Mouse (Mus musculus): Measurements from ENCODE around the gene Slc35a1. TPM values are rescaled to one million over a fixed set of nuclear protein-coding genes. Genes with fewer than 3 reads are reported as not detected.

The Slc35a1 gene
- polyA plus RNA-seq, 1 experiment from 2014 or later, result 22.9 TPM

- WGBS, result 91% methylated on average over 5 of the region's 5 CpGs
- ATAC-seq, result no peak
These were observed 47.4 kb downstream of the Slc35a1 start for GRCm38 (mm10) chr4:34639745-34640364.

GRCm38 (mm10) chr4:34637851-34638250 is 49.4 kb downstream of the Slc35a1 start:
- no peak overlapping the region for H3K9ac ChIP-seq (ENCODE audit: low read length)
- no peaks in the 10 kb centered on the region for H3K27me3 ChIP-seq (replicated peaks; ENCODE audit: control insufficient read depth, insufficient read depth, low read length)
- 87% methylated on average over 4 of the region's 4 CpGs for WGBS
- ATAC-seq (no peak), DNase-seq (ENCODE audit: low spot score) (no peak)
- H3K4me3 ChIP-seq (ENCODE audit: low read depth, low read length), result no peak overlapping the region
- no peak overlapping the region for H3K27ac ChIP-seq (ENCODE audit: low read depth, low read length)
- no peaks in the 10 kb centered on the region for H3K4me1 ChIP-seq (ENCODE audit: control insufficient read depth, insufficient read depth, low read length)
- H3K9me3 ChIP-seq (replicated peaks; ENCODE audit: control insufficient read depth, low read length), result no peaks in the 10 kb centered on the region
- no peak overlapping the region for H3K4me2 ChIP-seq (ENCODE audit: low read length)
- H3K36me3 ChIP-seq (ENCODE audit: control insufficient read depth, insufficient read depth, low read length), result peaks cover 35% of the 10 kb centered on the region

More at GRCm38 (mm10) chr4:34639745-34640364, 47.4 kb downstream of the Slc35a1 start:
- H3K4me3 ChIP-seq (ENCODE audit: low read depth, low read length), result no peak overlapping the region
- H3K27me3 ChIP-seq (replicated peaks; ENCODE audit: control insufficient read depth, insufficient read depth, low read length), result no peaks in the 10 kb centered on the region
- H3K9ac ChIP-seq (ENCODE audit: low read length), result no peak overlapping the region
- no peak for DNase-seq (ENCODE audit: low spot score)
- H3K9me3 ChIP-seq (replicated peaks; ENCODE audit: control insufficient read depth, low read length), result no peaks in the 10 kb centered on the region
- peaks cover 28% of the 10 kb centered on the region for H3K36me3 ChIP-seq (ENCODE audit: control insufficient read depth, insufficient read depth, low read length)
- H3K4me2 ChIP-seq (ENCODE audit: low read length), result no peak overlapping the region
- no peak overlapping the region for H3K27ac ChIP-seq (ENCODE audit: low read depth, low read length)
- H3K4me1 ChIP-seq (ENCODE audit: control insufficient read depth, insufficient read depth, low read length), result no peaks in the 10 kb centered on the region

GRCm38 (mm10) chr4:34637386-34637785 is 49.9 kb downstream of the Slc35a1 start:
- DNase-seq (ENCODE audit: low spot score) (no peak), ATAC-seq (no peak)
- Histone ChIP-seq H3K9ac (ENCODE audit: low read length) (no peak overlapping the region), H3K27ac (ENCODE audit: low read depth, low read length) (no peak overlapping the region), H3K27me3 (replicated peaks; ENCODE audit: control insufficient read depth, insufficient read depth, low read length) (no peaks in the 10 kb centered on the region), H3K9me3 (replicated peaks; ENCODE audit: control insufficient read depth, low read length) (no peaks in the 10 kb centered on the region), H3K4me1 (ENCODE audit: control insufficient read depth, insufficient read depth, low read length) (no peaks in the 10 kb centered on the region), H3K4me3 (ENCODE audit: low read depth, low read length) (no peak overlapping the region), H3K4me2 (ENCODE audit: low read length) (no peak overlapping the region), H3K36me3 (ENCODE audit: control insufficient read depth, insufficient read depth, low read length) (peaks cover 37% of the 10 kb centered on the region)
- 94% methylated on average over 7 of the region's 7 CpGs for WGBS

- no peak overlapping the region for H3K4me3 ChIP-seq (ENCODE audit: low read depth, low read length)
- no peak overlapping the region for H3K27ac ChIP-seq (ENCODE audit: low read depth, low read length)
- H3K27me3 ChIP-seq (replicated peaks; ENCODE audit: control insufficient read depth, insufficient read depth, low read length), result no peaks in the 10 kb centered on the region
- H3K4me1 ChIP-seq (ENCODE audit: control insufficient read depth, insufficient read depth, low read length), result no peaks in the 10 kb centered on the region
- no peaks in the 10 kb centered on the region for H3K9me3 ChIP-seq (replicated peaks; ENCODE audit: control insufficient read depth, low read length)
- 91% methylated on average over 5 of the region's 5 CpGs for WGBS
- peaks cover 38% of the 10 kb centered on the region for H3K36me3 ChIP-seq (ENCODE audit: control insufficient read depth, insufficient read depth, low read length)
- DNase-seq (ENCODE audit: low spot score) (no peak), ATAC-seq (no peak)
- no peak overlapping the region for H3K4me2 ChIP-seq (ENCODE audit: low read length)
- no peak overlapping the region for H3K9ac ChIP-seq (ENCODE audit: low read length)
These were observed 51.2 kb downstream of the Slc35a1 start for GRCm38 (mm10) chr4:34636036-34636435.

- peaks cover 40% of the 10 kb centered on the region for H3K36me3 ChIP-seq (ENCODE audit: control insufficient read depth, insufficient read depth, low read length)
- H3K4me3 ChIP-seq (ENCODE audit: low read depth, low read length), result no peak overlapping the region
- WGBS, result 94% methylated on average over 7 of the region's 7 CpGs
- no peak for DNase-seq (ENCODE audit: low spot score)
- H3K4me1 ChIP-seq (ENCODE audit: control insufficient read depth, insufficient read depth, low read length), result no peaks in the 10 kb centered on the region
- H3K4me2 ChIP-seq (ENCODE audit: low read length), result no peak overlapping the region
- no peaks in the 10 kb centered on the region for H3K9me3 ChIP-seq (replicated peaks; ENCODE audit: control insufficient read depth, low read length)
- no peak overlapping the region for H3K9ac ChIP-seq (ENCODE audit: low read length)
- ATAC-seq, result no peak
- no peaks in the 10 kb centered on the region for H3K27me3 ChIP-seq (replicated peaks; ENCODE audit: control insufficient read depth, insufficient read depth, low read length)
- H3K27ac ChIP-seq (ENCODE audit: low read depth, low read length), result no peak overlapping the region
These were observed 53.1 kb downstream of the Slc35a1 start for GRCm38 (mm10) chr4:34634129-34634528.

GRCm38 (mm10) chr4:34629956-34630355 is 57.3 kb downstream of the Slc35a1 start:
- ATAC-seq (no peak), DNase-seq (ENCODE audit: low spot score) (no peak)
- Histone ChIP-seq H3K9me3 (replicated peaks; ENCODE audit: control insufficient read depth, low read length) (no peaks in the 10 kb centered on the region), H3K4me1 (ENCODE audit: control insufficient read depth, insufficient read depth, low read length) (no peaks in the 10 kb centered on the region), H3K4me2 (ENCODE audit: low read length) (no peak overlapping the region), H3K36me3 (ENCODE audit: control insufficient read depth, insufficient read depth, low read length) (peaks cover 55% of the 10 kb centered on the region), H3K27ac (ENCODE audit: low read depth, low read length) (no peak overlapping the region), H3K9ac (ENCODE audit: low read length) (no peak overlapping the region), H3K27me3 (replicated peaks; ENCODE audit: control insufficient read depth, insufficient read depth, low read length) (no peaks in the 10 kb centered on the region), H3K4me3 (ENCODE audit: low read depth, low read length) (no peak overlapping the region)
- WGBS, result 91% methylated on average over 1 of the region's 1 CpGs

GRCm38 (mm10) chr4:34626401-34626800 is 60.8 kb downstream of the Slc35a1 start:
- Histone ChIP-seq H3K4me1 (ENCODE audit: control insufficient read depth, insufficient read depth, low read length) (no peaks in the 10 kb centered on the region), H3K9ac (ENCODE audit: low read length) (no peak overlapping the region), H3K4me2 (ENCODE audit: low read length) (no peak overlapping the region), H3K36me3 (ENCODE audit: control insufficient read depth, insufficient read depth, low read length) (peaks cover 49% of the 10 kb centered on the region), H3K27ac (ENCODE audit: low read depth, low read length) (no peak overlapping the region), H3K27me3 (replicated peaks; ENCODE audit: control insufficient read depth, insufficient read depth, low read length) (no peaks in the 10 kb centered on the region), H3K9me3 (replicated peaks; ENCODE audit: control insufficient read depth, low read length) (no peaks in the 10 kb centered on the region), H3K4me3 (ENCODE audit: low read depth, low read length) (no peak overlapping the region)
- DNase-seq (ENCODE audit: low spot score) (no peak), ATAC-seq (no peak)
- whole genome bisulfite sequencing, result 91% methylated on average over 6 of the region's 6 CpGs

GRCm38 (mm10) chr4:34625556-34625955 is 61.7 kb downstream of the Slc35a1 start:
- ATAC-seq, result no peak
- Histone ChIP-seq H3K27ac (ENCODE audit: low read depth, low read length) (no peak overlapping the region), H3K4me2 (ENCODE audit: low read length) (no peak overlapping the region), H3K9me3 (replicated peaks; ENCODE audit: control insufficient read depth, low read length) (no peaks in the 10 kb centered on the region), H3K4me3 (ENCODE audit: low read depth, low read length) (no peak overlapping the region), H3K27me3 (replicated peaks; ENCODE audit: control insufficient read depth, insufficient read depth, low read length) (no peaks in the 10 kb centered on the region), H3K4me1 (ENCODE audit: control insufficient read depth, insufficient read depth, low read length) (no peaks in the 10 kb centered on the region), H3K9ac (ENCODE audit: low read length) (no peak overlapping the region), H3K36me3 (ENCODE audit: control insufficient read depth, insufficient read depth, low read length) (peaks cover 42% of the 10 kb centered on the region)
- WGBS, result 86% methylated on average over 4 of the region's 4 CpGs
- DNase-seq (ENCODE audit: low spot score), result no peak

- no peaks in the 10 kb centered on the region for H3K9me3 ChIP-seq (replicated peaks; ENCODE audit: control insufficient read depth, low read length)
- peaks cover 7% of the 10 kb centered on the region; the same call in 1 of the 2 replicates for H3K36me3 ChIP-seq (ENCODE audit: control insufficient read depth, insufficient read depth, low read length)
- peak overlapping the region; percentile 95 for H3K4me2 ChIP-seq (ENCODE audit: low read length)
- no peaks in the 10 kb centered on the region for H3K27me3 ChIP-seq (replicated peaks; ENCODE audit: control insufficient read depth, insufficient read depth, low read length)
- WGBS, result 33% methylated on average over 8 of the region's 8 CpGs
- DNase-seq (ENCODE audit: low spot score) (no peak), ATAC-seq (no peak)
- H3K4me3 ChIP-seq (ENCODE audit: low read depth, low read length), result peak overlapping the region; percentile 58; the same call in 1 of the 2 replicates
- H3K9ac ChIP-seq (ENCODE audit: low read length), result peak overlapping the region; percentile 83
- H3K4me1 ChIP-seq (ENCODE audit: control insufficient read depth, insufficient read depth, low read length), result peaks cover 15% of the 10 kb centered on the region
- no peak overlapping the region for H3K27ac ChIP-seq (ENCODE audit: low read depth, low read length)
These were observed 71.1 kb downstream of the Slc35a1 start for GRCm38 (mm10) chr4:34616146-34616545.
